Mouse (Mus musculus): ENCODE measurements at regions not wholly inside any gene's neighbourhood (a gene's known extent, or its start where the extent isn't known, plus 50 kb on each side); places are given as distances from the start of the nearest gene placed in this dataset.

GRCm38 (mm10) chr5:97656167-97656924 is 199.5 kb upstream of the Gk2 start:
- no peak for DNase-seq

- DNase-seq: no peak
Observed at GRCm38 (mm10) chr5:97655266-97655665, 198.4 kb upstream of the Gk2 start.

DNA sequence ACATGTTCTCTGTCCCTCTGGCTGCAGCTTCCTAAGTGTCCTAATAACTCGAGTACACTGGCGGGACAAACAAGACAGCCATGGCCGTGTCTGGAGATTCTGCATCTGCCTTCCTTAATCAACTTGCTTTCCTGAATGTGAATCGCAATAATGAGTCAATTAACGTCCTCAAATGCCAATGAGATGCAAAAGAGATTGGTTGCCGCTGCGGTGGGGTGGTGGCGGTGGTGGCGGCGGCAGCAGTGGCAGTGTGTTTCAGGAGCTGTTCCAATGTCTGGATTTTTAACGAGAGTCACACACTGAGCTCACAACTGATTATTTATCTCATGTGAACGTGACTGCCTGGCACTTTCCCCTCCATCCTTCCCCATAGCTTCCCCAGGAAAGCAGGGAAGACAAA is 197.6 kb upstream of the Gk2 start:
- DNase-seq: no peak

DNA sequence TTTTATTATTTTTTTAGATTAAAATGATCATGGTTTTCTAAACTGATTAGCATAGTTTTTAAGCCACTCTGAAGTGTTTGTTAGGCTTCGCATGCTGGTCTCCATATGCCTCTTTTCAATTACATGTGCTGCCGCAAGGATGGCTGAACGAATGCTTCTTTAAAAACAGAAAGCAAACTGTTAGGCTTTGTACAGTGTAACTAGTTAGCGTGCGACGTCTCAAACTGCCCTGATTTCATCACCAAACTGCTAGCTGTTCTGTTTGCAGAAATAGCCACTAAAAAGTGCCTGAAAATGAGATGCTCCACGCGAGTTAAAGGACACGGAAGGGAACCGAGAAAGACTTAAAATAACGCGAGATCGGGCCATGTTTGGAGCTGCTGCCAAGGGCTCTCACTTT is 185.4 kb upstream of the Gk2 start:
- DNase-seq: no peak

DNA sequence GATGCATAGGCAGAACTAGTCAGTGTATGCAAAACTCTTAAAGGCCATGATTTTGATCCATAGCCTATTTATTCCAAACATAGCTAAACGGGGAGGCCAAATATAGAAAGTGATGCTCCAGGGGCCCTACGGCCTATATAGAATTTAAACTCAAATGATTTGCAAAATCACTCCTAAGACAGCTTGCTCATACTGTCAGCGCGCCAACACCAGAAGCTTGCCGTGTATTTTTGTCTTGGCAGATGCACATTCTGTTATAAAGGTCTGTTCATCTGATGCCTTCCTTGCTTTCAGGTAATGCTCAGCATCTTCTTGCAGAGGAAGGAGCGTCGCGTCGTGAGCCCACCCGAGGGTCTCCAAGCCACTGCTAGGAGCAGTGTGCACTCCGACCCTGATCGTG is 184.8 kb upstream of the Gk2 start:
- no peak for DNase-seq

DNA sequence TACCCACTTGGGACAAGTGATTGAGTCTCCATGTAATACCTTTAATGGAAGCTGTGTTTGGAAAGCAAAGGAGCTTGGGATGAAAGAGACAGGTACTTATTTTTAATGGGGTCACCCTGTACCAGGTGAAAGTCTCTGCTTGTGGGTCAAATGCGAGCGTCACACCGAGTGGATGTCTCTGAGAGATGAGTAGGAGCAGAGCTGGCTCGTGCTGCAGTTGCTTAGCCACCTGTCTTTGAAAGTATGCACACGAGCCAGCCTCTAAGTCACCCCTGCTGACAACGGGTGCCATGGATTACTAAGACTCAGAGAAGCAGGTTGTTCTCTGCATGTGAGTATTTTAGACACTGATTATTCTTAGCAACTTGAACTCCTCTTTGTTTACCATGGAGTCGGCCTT is 179.5 kb upstream of the Gk2 start:
- DNase-seq: no peak

DNA sequence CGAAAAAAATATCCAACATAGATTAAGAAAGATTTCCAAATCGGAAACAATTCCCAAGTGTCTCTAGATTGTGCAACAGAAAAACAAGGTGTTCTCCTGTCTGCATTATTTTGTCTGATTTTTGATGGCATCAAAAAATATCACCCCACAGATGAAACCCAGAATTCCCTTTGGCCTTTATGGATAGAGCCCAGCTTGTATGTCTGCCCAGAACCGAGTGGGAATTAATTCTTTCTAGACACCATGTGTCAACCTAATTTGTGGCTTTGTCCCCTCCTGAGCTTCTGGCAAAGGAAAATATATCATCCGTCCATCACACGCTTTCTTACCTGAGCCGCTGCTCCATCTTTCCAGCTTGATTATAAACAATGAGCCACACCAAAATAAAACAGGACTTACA is 176.9 kb upstream of the Gk2 start:
- DNase-seq: no peak

- DNase-seq: no peak
Observed at GRCm38 (mm10) chr5:97632791-97633190, 176.0 kb upstream of the Gk2 start.

GRCm38 (mm10) chr5:97625200-97625599 is 168.4 kb upstream of the Gk2 start:
- DNase-seq: no peak

DNA sequence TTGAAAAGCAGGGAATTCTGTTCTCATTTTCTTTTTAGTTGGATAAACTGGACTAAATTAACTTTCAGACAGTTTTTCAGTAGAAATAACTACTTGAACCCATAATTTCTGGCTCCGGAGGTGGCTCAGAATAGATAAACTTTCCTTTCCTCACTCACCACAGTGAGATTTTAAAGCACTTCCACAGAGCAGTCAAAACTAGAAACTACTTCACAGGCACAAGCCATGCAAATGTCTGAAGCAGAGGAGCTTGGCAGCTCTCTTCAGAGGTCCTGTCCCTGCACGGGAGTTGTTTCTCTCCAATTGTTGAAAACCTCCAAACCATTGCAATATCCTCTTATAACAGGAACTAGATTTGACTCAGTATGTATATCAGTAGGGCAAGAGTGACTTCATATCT is 163.1 kb upstream of the Gk2 start:
- DNase-seq: no peak

DNA sequence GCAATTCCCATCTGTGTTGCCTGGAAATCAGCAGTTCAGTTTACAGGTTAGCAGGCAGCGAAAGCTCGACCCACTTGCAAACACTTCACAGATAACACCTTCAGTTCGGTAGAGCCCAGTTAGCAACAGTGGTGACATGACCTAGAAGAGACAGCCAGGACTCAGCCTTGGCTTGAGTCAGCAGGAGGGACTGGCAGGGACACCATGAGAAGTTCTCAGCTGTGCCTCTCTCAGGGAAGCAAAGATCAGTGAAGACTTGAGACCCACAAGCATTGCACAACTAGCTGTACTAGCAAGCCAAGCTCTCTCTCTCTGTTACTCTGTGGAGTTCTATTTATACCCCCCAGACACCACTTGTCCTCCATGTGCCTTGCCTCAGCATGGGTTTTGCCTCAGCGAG is 161.6 kb upstream of the Gk2 start:
- DNase-seq: peak; percentile 59

DNA sequence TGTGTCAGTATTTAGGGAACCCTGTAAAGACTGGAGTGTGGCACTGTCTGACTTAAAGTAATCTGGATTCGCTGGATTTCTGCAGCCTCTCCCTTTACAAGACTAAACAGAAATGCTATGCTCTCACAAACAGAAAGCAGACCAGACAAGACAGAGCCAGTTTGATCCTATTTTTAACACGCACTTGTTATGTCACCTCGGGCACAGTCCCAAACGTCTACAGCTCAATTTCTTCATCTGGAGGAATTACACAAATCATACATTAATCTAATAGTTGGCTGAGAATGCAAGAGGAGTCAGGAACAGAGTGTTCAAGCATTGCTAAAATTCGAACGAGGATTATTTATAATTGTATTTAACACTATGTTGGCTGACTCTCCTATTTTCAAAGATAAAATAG is 145.4 kb upstream of the Gk2 start:
- peak; percentile 39 for DNase-seq

GRCm38 (mm10) chr5:97601384-97601783 is 144.6 kb upstream of the Gk2 start:
- no peak for DNase-seq

DNA sequence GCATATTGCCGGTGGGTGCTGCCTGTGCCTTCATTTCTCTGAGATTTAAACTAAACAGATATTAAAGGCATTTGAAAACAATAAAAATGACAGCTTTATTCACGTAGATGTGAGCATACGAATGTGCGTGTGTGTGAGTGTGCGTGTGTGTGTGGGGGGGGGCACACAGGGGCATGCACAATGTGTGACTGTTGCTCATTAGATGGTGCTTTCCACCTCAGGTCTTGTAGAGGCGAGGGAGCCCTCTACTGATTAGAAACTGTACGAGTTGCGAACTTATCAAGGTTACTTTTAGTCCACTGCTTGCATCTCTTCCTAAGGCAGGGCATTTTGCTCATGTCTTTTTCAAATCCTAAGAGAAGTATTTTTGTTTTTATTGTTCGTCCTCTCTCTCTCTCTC is 141.9 kb upstream of the Gk2 start:
- no peak for DNase-seq

- DNase-seq: no peak
Observed at GRCm38 (mm10) chr5:97595916-97596315, 139.1 kb upstream of the Gk2 start.

GRCm38 (mm10) chr5:97594081-97594480 is 137.3 kb upstream of the Gk2 start:
- no peak for DNase-seq

GRCm38 (mm10) chr5:97582509-97582908 is 125.7 kb upstream of the Gk2 start:
- DNase-seq: no peak

GRCm38 (mm10) chr5:97565486-97565885 is 108.7 kb upstream of the Gk2 start:
- DNase-seq: no peak

- no peak for DNase-seq
Observed at GRCm38 (mm10) chr5:97563724-97564123, 106.9 kb upstream of the Gk2 start.

GRCm38 (mm10) chr5:97554274-97554673 is 97.5 kb upstream of the Gk2 start:
- no peak for DNase-seq

DNA sequence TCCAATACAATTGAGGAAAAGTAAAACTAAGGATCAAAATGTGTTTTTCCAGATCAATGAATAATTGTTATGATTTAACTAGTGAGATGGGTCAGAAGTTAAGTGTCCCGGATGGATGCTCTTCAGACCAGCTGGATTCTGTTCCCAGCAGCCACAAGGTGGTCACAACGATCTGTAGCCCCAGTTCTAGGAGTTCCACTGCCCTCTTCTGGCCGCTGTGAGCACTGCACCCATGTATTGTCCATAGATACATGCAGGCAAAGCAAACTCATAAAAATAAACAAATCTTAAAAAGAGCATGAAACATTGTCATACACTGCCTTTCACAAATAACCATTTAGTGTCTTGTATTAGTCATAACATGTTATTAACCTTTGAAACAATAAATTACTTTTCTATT is 96.3 kb upstream of the Gk2 start:
- no peak for DNase-seq

DNA sequence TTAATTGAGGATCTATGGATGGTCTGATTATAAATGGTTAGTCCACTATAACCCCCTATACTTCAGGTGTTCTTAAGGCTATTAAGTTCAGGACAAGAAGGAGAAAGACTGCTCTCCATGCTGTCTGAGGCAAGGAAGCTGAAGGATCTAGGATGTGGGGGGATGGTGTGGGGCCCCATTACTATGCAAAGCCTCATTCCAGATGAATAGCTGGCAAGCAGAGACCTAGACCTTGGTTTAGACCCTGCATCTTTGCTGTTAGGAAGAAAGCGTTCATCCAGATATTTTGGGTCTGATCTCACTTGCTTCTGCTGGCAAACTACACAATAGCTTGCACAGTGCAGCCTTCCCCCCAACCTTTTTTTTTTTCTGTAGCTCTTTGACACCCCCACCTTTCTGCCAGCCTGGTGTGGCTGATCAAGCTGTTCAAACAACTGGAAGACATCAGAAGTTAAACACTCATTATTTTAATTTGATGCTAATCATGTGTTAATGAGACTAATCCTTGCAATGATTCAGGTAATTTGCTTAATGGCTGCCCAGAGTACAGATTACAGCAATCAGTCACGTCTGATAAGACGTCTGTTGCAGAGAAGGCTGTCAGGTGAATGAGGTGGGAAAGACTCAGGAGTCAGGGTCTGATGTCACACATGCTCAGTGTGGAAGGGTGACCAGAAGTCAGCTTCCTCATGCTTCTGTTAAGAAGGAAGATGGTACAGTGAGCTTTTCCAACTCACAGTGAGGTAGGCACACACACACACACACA is 80.9 kb upstream of the Gk2 start:
- DNase-seq: no peak

DNA sequence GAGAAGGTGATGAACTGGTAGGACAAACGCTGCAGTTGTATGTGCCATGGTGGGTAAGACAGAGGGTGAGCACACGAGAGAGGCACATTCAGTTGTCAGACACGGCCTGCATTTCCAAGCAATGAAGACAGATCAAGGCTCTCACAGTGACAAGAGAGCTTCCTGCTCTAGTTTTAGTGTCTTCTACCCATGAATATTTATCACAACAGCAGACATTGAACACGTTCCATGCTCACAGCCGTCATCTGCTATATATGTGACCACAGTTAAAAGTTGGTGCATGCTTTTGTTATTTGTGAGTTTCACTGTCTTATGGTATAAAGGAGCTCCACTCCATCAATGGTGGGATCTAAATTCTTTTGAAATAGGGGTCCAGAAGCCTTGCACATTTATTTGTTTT is 76.9 kb upstream of the Gk2 start:
- no peak for DNase-seq

GRCm38 (mm10) chr5:97527555-97527954 is 70.7 kb upstream of the Gk2 start:
- no peak for DNase-seq
